Mouse (Mus musculus): ENCODE measurements at regions not wholly inside any gene's neighbourhood (a gene's known extent, or its start where the extent isn't known, plus 50 kb on each side); places are given as distances from the start of the nearest gene placed in this dataset.

GRCm38 (mm10) chr15:67301024-67301423 is 800.3 kb upstream of the Lrrc6 start:
- TF ChIP-seq CTCF (IDR thresholded peaks at IDR 0.05; ENCODE audit: control insufficient read depth, insufficient read depth, insufficient read length) (no peak), USF1 (IDR thresholded peaks at IDR 0.05; ENCODE audit: low read depth) (no peak), MAX (IDR thresholded peaks at IDR 0.05) (no peak), FOSL1 (IDR thresholded peaks at IDR 0.05; ENCODE audit: insufficient read depth, low read length, poor library complexity, severe bottlenecking) (no peak), MYOD1 (IDR thresholded peaks at IDR 0.05; ENCODE audit: control insufficient read depth, insufficient read length, low read depth) (no peak)
